Comparison of ENCODE assay signal across 19 mouse cellular contexts in genomic region chr9:70349274-70349673, GRCm38 (mm10).
A peak's percentile ranks its signal among the peaks of the same experiment; 100 is the strongest.
DNase-seq lines count a peak whose midpoint lies in the region; ATAC-seq and TF ChIP-seq lines count a peak whose summit lies in the region.
"Had no signal": no experiment of that assay in that cellular context is flagged by ENCODE, and none has a peak within 500 bp of the region (broad histone marks: within the 10 kb centered on the region; RNA-seq: fewer than 3 reads in every experiment).

No protein-coding gene starts in this region.

- H3K9me3 ChIP-seq in kidney, embryonic 14.5 days (ENCODE audit: control insufficient read depth, low read length) = no peaks in the 10 kb centered on the region
- H3K9me3 ChIP-seq: embryonic facial prominence, embryonic 15.5 days; forebrain, embryonic 12.5 days; megakaryocyte, embryonic 14.5 days; midbrain, embryonic 15.5 days had no signal

- no peak overlapping the region for H3K4me3 ChIP-seq in embryonic fibroblast, embryonic 13.5 days (ENCODE audit: insufficient read depth, low read length)
- no peak overlapping the region for H3K4me3 ChIP-seq in kidney, embryonic 14.5 days (ENCODE audit: low read length)
- H3K4me3 ChIP-seq: embryonic facial prominence, embryonic 15.5 days; forebrain, embryonic 12.5 days; megakaryocyte, embryonic 14.5 days; midbrain, embryonic 15.5 days had no signal

- H3K36me3 ChIP-seq in kidney, embryonic 14.5 days (ENCODE audit: control insufficient read depth, insufficient read depth, low read length) = peaks cover 5% of the 10 kb centered on the region; the same call in 1 of the 2 replicates
- H3K36me3 ChIP-seq: midbrain, embryonic 15.5 days had no signal

- no peak for TF ChIP-seq CTCF in embryonic fibroblast, embryonic 13.5 days (IDR thresholded peaks at IDR 0.05; ENCODE audit: borderline replicate concordance, insufficient read depth, low read length)

- H3K4me2 ChIP-seq in kidney, embryonic 14.5 days (replicated peaks; ENCODE audit: low read depth, low read length) = no peak overlapping the region
- H3K4me2 ChIP-seq: embryonic facial prominence, embryonic 15.5 days; forebrain, embryonic 12.5 days; midbrain, embryonic 15.5 days had no signal

- peak; percentile 42 to 67 for DNase-seq in heart, adult 18-20 months
- DNase-seq in heart, postnatal 25 days (ENCODE audit: low spot score) = no peak
- peak; percentile 86 for DNase-seq in adrenal gland, adult 2 months
- peak; percentile 58 for DNase-seq in skeletal muscle tissue, adult 2 months (ENCODE audit: low read depth, low spot score)
- DNase-seq in urinary bladder, adult 18-20 months (ENCODE audit: low spot score in 2 of 2) = no peak
- DNase-seq: cerebellum, postnatal 10 days; kidney, adult 2 months; kidney, postnatal 36 days; layer of hippocampus, adult 9-11 months; liver, postnatal 0 days; lung, postnatal 14 days; spleen, adult 18-20 months; thymus, adult 2 months had no signal

- 91% methylated on average over 2 of the region's 2 CpGs for WGBS in kidney, embryonic 14.5 days

- H3K9ac ChIP-seq in kidney, embryonic 14.5 days (ENCODE audit: low read depth, low read length) = no peak overlapping the region
- H3K9ac ChIP-seq: embryonic facial prominence, embryonic 15.5 days; forebrain, embryonic 12.5 days; liver, postnatal 0 days; midbrain, embryonic 15.5 days had no signal

- no peak for TF ChIP-seq POLR2A in embryonic fibroblast, embryonic 13.5 days (IDR thresholded peaks at IDR 0.05; ENCODE audit: low read depth, low read length)

- intact Hi-C loops in heart, postnatal 25 days (cut with DNase I) = no loop called here

- no peaks in the 10 kb centered on the region for H3K27me3 ChIP-seq in kidney, embryonic 14.5 days (ENCODE audit: control insufficient read depth, insufficient read depth, low read length)
- H3K27me3 ChIP-seq: embryonic facial prominence, embryonic 15.5 days; forebrain, embryonic 12.5 days; megakaryocyte, embryonic 14.5 days; midbrain, embryonic 15.5 days had no signal

- peak overlapping the region; percentile 28; the same call in 1 of the 2 replicates for H3K27ac ChIP-seq in embryonic fibroblast, embryonic 13.5 days (ENCODE audit: insufficient read depth, low read length)
- H3K27ac ChIP-seq in kidney, embryonic 14.5 days (ENCODE audit: low read depth, low read length) = no peak overlapping the region
- H3K27ac ChIP-seq: embryonic facial prominence, embryonic 15.5 days; forebrain, embryonic 12.5 days; midbrain, embryonic 15.5 days had no signal

- no peak for ATAC-seq in kidney, embryonic 14.5 days (ENCODE audit: low FRiP score, low TSS enrichment)
- ATAC-seq: liver, postnatal 0 days; midbrain, embryonic 15.5 days had no signal

- no peaks in the 10 kb centered on the region; the same call in 1 of the 2 replicates for H3K4me1 ChIP-seq in embryonic fibroblast, embryonic 13.5 days (ENCODE audit: control insufficient read depth, insufficient read depth, low read length)
- H3K4me1 ChIP-seq in kidney, embryonic 14.5 days (ENCODE audit: control insufficient read depth, insufficient read depth, low read length) = no peaks in the 10 kb centered on the region

Comparison
In these comparisons a context has a peak if more than half of its experiments do, and no peak if none do; other contexts are left out.
1. DNase-seq: peak in heart, adult 18-20 months (2 of 2), adrenal gland, adult 2 months (single experiment) and skeletal muscle tissue, adult 2 months (single experiment); none in heart, postnatal 25 days (single experiment) and urinary bladder, adult 18-20 months (0 of 2).